In genomic region chr4:48576361-48576760, GRCm38 (mm10) we compare ENCODE assay signal across 19 mouse cellular contexts. TPM values are rescaled to one million over a fixed set of nuclear protein-coding genes. Genes with fewer than 3 reads are reported as not detected.
"Had no signal": no experiment of that assay in that cellular context is flagged by ENCODE, and none has a peak within 500 bp of the region (broad histone marks: within the 10 kb centered on the region; RNA-seq: fewer than 3 reads in every experiment).

No protein-coding gene starts in this region.

- H3K4me1 ChIP-seq: neural tube, embryonic 15.5 days had no signal

- DNase-seq: lung, adult 18-20 months; lung, embryonic 14.5 days; lung, postnatal 10 days; lung, postnatal 4 days; midbrain, embryonic 14.5 days; retina, postnatal 1 day; right cerebral cortex, adult 18-20 months; right cerebral cortex, postnatal 25 days; right cerebral cortex, postnatal 4 days; spleen, adult 18-20 months; thymus, adult 18-20 months; thymus, postnatal 14 days; thymus, postnatal 36 days had no signal

- H3K27ac ChIP-seq: midbrain, embryonic 10.5 days; midbrain, embryonic 12.5 days; neural tube, embryonic 13.5 days; neural tube, embryonic 15.5 days had no signal

- H3K36me3 ChIP-seq: midbrain, embryonic 10.5 days; midbrain, embryonic 12.5 days; neural tube, embryonic 13.5 days; neural tube, embryonic 15.5 days had no signal

- H3K9ac ChIP-seq: lung, embryonic 14.5 days; midbrain, embryonic 12.5 days; neural tube, embryonic 13.5 days; neural tube, embryonic 15.5 days had no signal

- H3K27me3 ChIP-seq: midbrain, embryonic 12.5 days; neural tube, embryonic 13.5 days; neural tube, embryonic 15.5 days had no signal

- H3K9me3 ChIP-seq: midbrain, embryonic 10.5 days; midbrain, embryonic 12.5 days; neural tube, embryonic 13.5 days; neural tube, embryonic 15.5 days had no signal

- H3K4me3 ChIP-seq: midbrain, embryonic 10.5 days; midbrain, embryonic 12.5 days; myocyte; neural tube, embryonic 13.5 days; neural tube, embryonic 15.5 days had no signal

RNA-seq across cellular contexts. Expression of gene Tmeff1, which starts 8.6 kb away (rescaled TPM):
- total RNA-seq: megakaryocyte-erythroid progenitor cell, adult 5-6 weeks had no signal
